Mouse (Mus musculus): ENCODE results near the gene Spryd3. TPM values are rescaled to one million over a fixed set of nuclear protein-coding genes. Genes with fewer than 3 reads are reported as not detected.

The Spryd3 gene
- polyA plus RNA-seq, 1 experiment from 2014 or later = 17.6 TPM

Other genes starting within 250 kb of the Spryd3 start
- gene Krt76, start 243.3 kb downstream of the Spryd3 start, polyA plus RNA-seq (2016; fragmentation: Nextera tagmentation; extraction: Ambion mirVana) = not detected in 2 replicates
- gene Krt4, start 211.5 kb downstream of the Spryd3 start, polyA plus RNA-seq (2016; fragmentation: Nextera tagmentation; extraction: Ambion mirVana) = not detected in 2 replicates
- gene Krt79, start 195.9 kb downstream of the Spryd3 start, polyA plus RNA-seq (2016; fragmentation: Nextera tagmentation; extraction: Ambion mirVana) = 0.18 TPM in 1 of 2 replicates, not detected in the other
- gene Krt78, start 181.9 kb downstream of the Spryd3 start, polyA plus RNA-seq (2016; fragmentation: Nextera tagmentation; extraction: Ambion mirVana) = not detected in 2 replicates
- 43.1 and 55.5 TPM in 2 replicates for gene Krt8, start 131.8 kb downstream of the Spryd3 start, polyA plus RNA-seq (2016; fragmentation: Nextera tagmentation; extraction: Ambion mirVana)
- 38.6 and 53.5 TPM in 2 replicates for gene Krt18, start 108.1 kb downstream of the Spryd3 start, polyA plus RNA-seq (2016; fragmentation: Nextera tagmentation; extraction: Ambion mirVana)
- gene Eif4b, start 62.5 kb downstream of the Spryd3 start, polyA plus RNA-seq (2016; fragmentation: Nextera tagmentation; extraction: Ambion mirVana) = 80.4 and 122 TPM in 2 replicates
- gene Tns2, start 35.8 kb downstream of the Spryd3 start, polyA plus RNA-seq (2016; fragmentation: Nextera tagmentation; extraction: Ambion mirVana) = 11.8 and 13.8 TPM in 2 replicates
- 0.20 TPM in 1 of 2 replicates, not detected in the other for gene Igfbp6, start 8.1 kb upstream of the Spryd3 start, polyA plus RNA-seq (2016; fragmentation: Nextera tagmentation; extraction: Ambion mirVana)
- gene Soat2, start 14.3 kb upstream of the Spryd3 start, polyA plus RNA-seq (2016; fragmentation: Nextera tagmentation; extraction: Ambion mirVana) = 0.35 and 0.38 TPM in 2 replicates
- gene Zfp740, start 67.0 kb upstream of the Spryd3 start, polyA plus RNA-seq (2016; fragmentation: Nextera tagmentation; extraction: Ambion mirVana) = 61.8 and 67.1 TPM in 2 replicates
- 34.0 and 35.5 TPM in 2 replicates for gene Csad, start 68.5 kb upstream of the Spryd3 start, polyA plus RNA-seq (2016; fragmentation: Nextera tagmentation; extraction: Ambion mirVana)
- 0.31 and 0.90 TPM in 2 replicates for gene Itgb7, start 95.7 kb upstream of the Spryd3 start, polyA plus RNA-seq (2016; fragmentation: Nextera tagmentation; extraction: Ambion mirVana)
- 22.1 and 24.5 TPM in 2 replicates for gene Rarg, start 121.3 kb upstream of the Spryd3 start, polyA plus RNA-seq (2016; fragmentation: Nextera tagmentation; extraction: Ambion mirVana)
- gene Gm9918, start 134.3 kb upstream of the Spryd3 start, polyA plus RNA-seq (2016; fragmentation: Nextera tagmentation; extraction: Ambion mirVana) = 0.26 and 0.35 TPM in 2 replicates
- gene Mfsd5, start 143.2 kb upstream of the Spryd3 start, polyA plus RNA-seq (2016; fragmentation: Nextera tagmentation; extraction: Ambion mirVana) = 61.5 and 66.1 TPM in 2 replicates
- 42.6 and 52.2 TPM in 2 replicates for gene Espl1, start 160.0 kb upstream of the Spryd3 start, polyA plus RNA-seq (2016; fragmentation: Nextera tagmentation; extraction: Ambion mirVana)
- 331 and 368 TPM in 2 replicates for gene Pfdn5, start 189.9 kb upstream of the Spryd3 start, polyA plus RNA-seq (2016; fragmentation: Nextera tagmentation; extraction: Ambion mirVana)
- gene Myg1, start 195.5 kb upstream of the Spryd3 start, polyA plus RNA-seq (2016; fragmentation: Nextera tagmentation; extraction: Ambion mirVana) = 119 and 120 TPM in 2 replicates
- 102 and 122 TPM in 2 replicates for gene Aaas, start 214.5 kb upstream of the Spryd3 start, polyA plus RNA-seq (2016; fragmentation: Nextera tagmentation; extraction: Ambion mirVana)
- gene Sp7, start 230.9 kb upstream of the Spryd3 start, polyA plus RNA-seq (2016; fragmentation: Nextera tagmentation; extraction: Ambion mirVana) = 1.0 and 1.2 TPM in 2 replicates